In genomic region chr4:88537328-88537727, GRCm38 (mm10) we compare ENCODE assay signal across 10 mouse cellular contexts. TPM values are rescaled to one million over a fixed set of nuclear protein-coding genes. Genes with fewer than 3 reads are reported as not detected.
DNase-seq lines count a peak whose midpoint lies in the region; ATAC-seq lines count a peak whose summit lies in the region.
"Had no signal": no experiment of that assay in that cellular context is flagged by ENCODE, and none has a peak within 500 bp of the region (broad histone marks: within the 10 kb centered on the region; RNA-seq: fewer than 3 reads in every experiment).

No protein-coding gene starts in this region.

- no peaks in the 10 kb centered on the region for H3K9me3 ChIP-seq in liver, embryonic 11.5 days (ENCODE audit: control insufficient read depth, low read length)

- no peak overlapping the region for H3K4me3 ChIP-seq in liver, embryonic 11.5 days (ENCODE audit: low read depth, low read length)
- H3K4me3 ChIP-seq: layer of hippocampus, adult 2 months had no signal

- peak overlapping the region; percentile 32; the same call in 1 of the 2 replicates for H3K27ac ChIP-seq in liver, embryonic 11.5 days (ENCODE audit: low read depth, low read length)
- H3K27ac ChIP-seq: layer of hippocampus, adult 2 months had no signal

- no peaks in the 10 kb centered on the region for H3K36me3 ChIP-seq in liver, embryonic 11.5 days (ENCODE audit: control insufficient read depth, insufficient read depth, low read length)

- no peak overlapping the region for H3K9ac ChIP-seq in liver, embryonic 11.5 days (ENCODE audit: low read depth, low read length)

- 0 out of 2 replicates have a peak, but pooled peaks cover 3% of the 10 kb centered on the region for H3K4me1 ChIP-seq in liver, embryonic 11.5 days (replicated peaks; ENCODE audit: control insufficient read depth, insufficient read depth, low read length)

- no peaks in the 10 kb centered on the region for H3K27me3 ChIP-seq in liver, embryonic 11.5 days (replicated peaks; ENCODE audit: control insufficient read depth, insufficient read depth, low read length)

- H3K4me2 ChIP-seq in liver, embryonic 11.5 days = peak overlapping the region; percentile 44

- peak; percentile 90 for ATAC-seq in common myeloid progenitor, adult 5-6 weeks (replicated peaks; ENCODE audit: low read depth, poor library complexity, severe bottlenecking)
- no peak for ATAC-seq in liver, embryonic 11.5 days (replicated peaks; ENCODE audit: low FRiP score)
- peak; percentile 98 for ATAC-seq in neutrophil, adult 5-6 weeks (ENCODE audit: extremely low read depth, insufficient number of reproducible peaks, low FRiP score, poor library complexity, severe bottlenecking)

- intact Hi-C loops in left cerebral cortex, postnatal 10 days (cut with DNase I) = no loop called here

- 38% methylated on average over 12 of the region's 12 CpGs for WGBS in liver, embryonic 11.5 days

- DNase-seq in layer of hippocampus, adult 11-12 months (ENCODE audit: low spot score) = peak; percentile 22
- no peak for DNase-seq in layer of hippocampus, postnatal 36 days
- DNase-seq in liver, embryonic 11.5 days (ENCODE audit: low spot score) = no peak
- DNase-seq in left cerebral cortex, postnatal 10 days (ENCODE audit: extremely low spot score in 1 of 2, low spot score in 2 of 2) = no peak
- DNase-seq in cerebellum, postnatal 36 days = no peak
- DNase-seq in cerebellum, adult 18-20 months = no peak

RNA-seq across cellular contexts. Expression of gene Ifnb1, which starts 14.8 kb away (rescaled TPM):
- total RNA-seq in layer of hippocampus, postnatal 36 days (2021) = not detected
- total RNA-seq in common myeloid progenitor, adult 5-6 weeks (2017) = not detected in 2 replicates
- not detected in 2 replicates for polyA plus RNA-seq in liver, embryonic 11.5 days (2014; fragmentation: Nextera tagmentation; extraction: Ambion mirVana)
- not detected in 2 replicates for total RNA-seq in neutrophil, adult 5-6 weeks (2017)
- not detected for total RNA-seq in left cerebral cortex, postnatal 10 days (2021)
- total RNA-seq: layer of hippocampus, adult 2 months had no signal
- polyA plus RNA-seq: brain, embryonic 14.5 days had no signal

RNA-seq across cellular contexts. Expression of gene Ifna15, which starts 20.7 kb away (rescaled TPM):
- not detected for total RNA-seq in layer of hippocampus, postnatal 36 days (2021)
- total RNA-seq in common myeloid progenitor, adult 5-6 weeks (2017) = not detected in 2 replicates
- polyA plus RNA-seq in liver, embryonic 11.5 days (2014; fragmentation: Nextera tagmentation; extraction: Ambion mirVana) = not detected in 2 replicates
- total RNA-seq in neutrophil, adult 5-6 weeks (2017) = not detected in 2 replicates
- not detected for total RNA-seq in left cerebral cortex, postnatal 10 days (2021)
- total RNA-seq: layer of hippocampus, adult 2 months had no signal
- polyA plus RNA-seq: brain, embryonic 14.5 days had no signal

RNA-seq across cellular contexts. Expression of gene Ifna14, which starts 34.3 kb away (rescaled TPM):
- total RNA-seq in layer of hippocampus, postnatal 36 days (2021) = not detected
- not detected in 2 replicates for total RNA-seq in common myeloid progenitor, adult 5-6 weeks (2017)
- not detected in 2 replicates for polyA plus RNA-seq in liver, embryonic 11.5 days (2014; fragmentation: Nextera tagmentation; extraction: Ambion mirVana)
- not detected in 2 replicates for total RNA-seq in neutrophil, adult 5-6 weeks (2017)
- not detected for total RNA-seq in left cerebral cortex, postnatal 10 days (2021)
- total RNA-seq: layer of hippocampus, adult 2 months had no signal
- polyA plus RNA-seq: brain, embryonic 14.5 days had no signal

RNA-seq across cellular contexts. Expression of gene Ifna9, which starts 54.9 kb away (rescaled TPM):
- total RNA-seq in layer of hippocampus, postnatal 36 days (2021) = not detected
- total RNA-seq in common myeloid progenitor, adult 5-6 weeks (2017) = not detected in 2 replicates
- not detected in 2 replicates for polyA plus RNA-seq in liver, embryonic 11.5 days (2014; fragmentation: Nextera tagmentation; extraction: Ambion mirVana)
- total RNA-seq in neutrophil, adult 5-6 weeks (2017) = not detected in 2 replicates
- not detected for total RNA-seq in left cerebral cortex, postnatal 10 days (2021)
- total RNA-seq: layer of hippocampus, adult 2 months had no signal
- polyA plus RNA-seq: brain, embryonic 14.5 days had no signal
